Mouse (Mus musculus): Measurements from ENCODE around the gene March2.
"Not testable (repeated sequence)": the region's sequence is repeated elsewhere in the genome, so short reads cannot be mapped to it uniquely, and the experiment has no call there.

March2 gene

GRCm38 (mm10) chr17:33718384-33718881 is at the start of gene March2:
Gene March2 (minus strand): TSS chr17:33718670.
- peak; percentile 97 for DNase-seq (ENCODE audit: low read depth, low spot score)

GRCm38 (mm10) chr17:33766389-33766788 is 47.9 kb upstream of the March2 start:
- no peak for DNase-seq (ENCODE audit: low read depth, low spot score)

DNA sequence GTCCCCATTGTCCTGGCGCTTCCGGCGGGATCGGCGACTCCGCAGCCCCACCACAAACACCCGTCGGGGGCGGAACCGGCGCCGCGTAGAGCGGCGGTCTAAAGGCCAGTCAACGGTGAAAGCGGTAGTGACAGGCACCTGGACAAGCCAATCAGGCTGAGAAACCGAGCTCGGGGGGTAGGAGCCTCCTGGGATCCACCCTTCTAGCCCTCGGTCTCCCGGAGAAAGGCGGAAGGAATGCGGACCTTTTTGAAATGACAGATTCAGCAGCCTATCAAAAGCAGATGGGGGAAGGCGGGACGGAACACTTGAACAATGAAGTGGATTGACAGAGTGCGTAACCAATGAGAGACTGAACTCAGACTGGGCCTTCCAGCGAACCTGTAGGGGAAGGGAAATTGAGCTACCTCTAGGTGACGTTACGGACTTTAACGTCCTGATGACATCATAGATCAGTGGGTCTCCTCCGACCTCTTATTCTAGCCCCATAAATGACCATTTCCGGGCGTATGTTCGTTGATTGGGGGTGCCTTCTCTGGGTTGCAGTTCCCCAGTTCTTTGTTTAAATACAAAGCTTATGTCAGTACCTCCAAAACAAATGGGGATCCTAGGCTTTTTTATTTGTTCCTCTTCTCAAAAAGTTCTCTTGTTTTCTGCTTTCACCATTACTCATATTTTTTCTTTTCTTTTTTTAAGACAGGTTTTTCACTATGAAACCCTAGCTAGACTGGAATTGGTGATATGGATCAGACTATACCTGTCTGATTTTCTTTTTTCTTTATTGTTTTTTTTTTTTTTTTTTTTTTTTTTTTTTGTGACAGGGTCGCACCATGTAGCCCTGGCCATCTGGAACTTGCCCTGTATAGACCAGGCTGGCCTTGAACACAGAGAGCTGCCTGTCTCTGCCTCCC is 42.0 kb upstream of the March2 start, which contains the start of gene Rab11b:
Gene Rab11b (minus strand): TSS at position 276 of the 911 bp plus-strand sequence.
- DNase-seq (ENCODE audit: low read depth, low spot score): peak; percentile 100

DNA sequence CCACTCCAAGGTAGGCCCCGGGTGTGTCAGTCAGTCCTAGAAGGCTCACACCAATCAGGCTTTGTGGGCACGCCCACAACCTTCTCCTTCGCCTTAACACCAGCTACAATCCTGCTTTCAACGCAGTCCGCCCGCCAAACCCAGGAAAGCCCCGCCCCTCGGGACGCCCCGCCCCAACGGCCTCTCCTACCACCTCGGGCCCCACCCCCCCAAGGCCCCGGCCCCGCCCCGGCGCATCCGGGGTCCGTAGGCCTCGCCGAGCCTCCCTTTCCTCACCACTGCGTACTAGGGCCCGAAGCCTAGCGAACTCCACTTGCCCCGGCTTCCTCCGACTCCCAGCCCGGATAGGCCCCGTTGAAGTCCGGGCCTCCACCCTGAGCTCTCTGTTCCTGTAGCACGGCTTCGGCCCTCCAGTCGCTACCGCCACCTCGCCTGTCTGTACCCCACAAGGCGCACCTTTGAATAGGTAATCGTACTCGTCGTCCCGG is 41.3 kb upstream of the March2 start:
- DNase-seq (ENCODE audit: low read depth, low spot score): peak; percentile 92

- no peak for DNase-seq (ENCODE audit: low read depth, low spot score)
Measured at GRCm38 (mm10) chr17:33757231-33757630, 38.8 kb upstream of the March2 start.

- DNase-seq (ENCODE audit: low read depth, low spot score): no peak
Measured at GRCm38 (mm10) chr17:33756108-33756790, 37.8 kb upstream of the March2 start.

DNA sequence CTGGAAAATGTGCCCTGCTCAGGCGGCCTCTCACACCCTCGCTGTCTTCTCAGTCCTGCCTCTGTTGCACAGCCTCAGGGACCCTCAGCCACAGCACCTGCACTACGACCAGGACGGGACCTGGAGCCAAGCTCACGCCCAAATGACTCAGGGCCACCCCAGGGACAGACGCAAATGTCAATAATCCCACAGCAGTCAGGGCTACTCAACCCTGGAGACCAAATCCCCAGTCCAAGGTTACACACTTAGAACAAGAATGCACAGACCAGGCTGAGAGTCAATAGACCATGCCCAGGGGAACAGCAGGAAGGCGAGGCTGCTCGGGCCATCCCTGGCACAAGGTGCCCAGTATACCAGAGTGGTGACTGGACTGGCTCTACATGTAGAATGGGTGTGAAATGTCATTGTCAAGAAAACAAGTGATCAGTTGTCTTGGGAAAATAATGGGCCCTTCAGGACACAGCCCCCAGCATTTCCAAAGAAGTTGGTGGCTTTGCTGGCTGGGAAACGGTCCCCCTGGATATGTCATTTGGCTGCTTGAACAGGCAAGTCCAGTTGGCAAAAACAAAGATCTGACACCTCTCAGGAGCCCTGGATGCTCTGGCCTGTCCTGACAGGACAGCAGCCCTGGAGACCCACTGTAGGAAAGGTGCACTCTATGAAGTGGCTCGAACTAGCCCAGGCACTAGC is 37.1 kb upstream of the March2 start:
- no peak for DNase-seq (ENCODE audit: low read depth, low spot score)

DNA sequence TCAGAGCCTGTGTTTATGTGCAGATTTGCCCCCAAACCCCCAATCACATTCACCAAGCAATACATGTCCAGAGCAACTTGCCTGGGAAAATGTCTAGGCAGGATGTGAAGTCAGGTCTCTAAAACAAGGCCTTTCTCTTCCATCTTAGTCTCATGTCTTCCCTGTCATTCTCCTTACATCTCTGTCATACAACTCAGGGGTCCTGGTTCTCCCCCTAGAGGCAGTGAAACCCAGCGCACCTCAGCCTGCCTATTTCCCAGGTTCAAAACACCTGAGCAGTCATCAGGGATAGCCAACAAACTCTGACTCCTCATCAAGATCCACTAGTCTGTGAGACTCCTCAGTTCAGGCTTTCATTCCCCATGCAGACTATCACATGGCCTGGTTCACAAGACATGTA is 36.2 kb upstream of the March2 start:
- peak; percentile 60 for DNase-seq (ENCODE audit: low read depth, low spot score)

DNA sequence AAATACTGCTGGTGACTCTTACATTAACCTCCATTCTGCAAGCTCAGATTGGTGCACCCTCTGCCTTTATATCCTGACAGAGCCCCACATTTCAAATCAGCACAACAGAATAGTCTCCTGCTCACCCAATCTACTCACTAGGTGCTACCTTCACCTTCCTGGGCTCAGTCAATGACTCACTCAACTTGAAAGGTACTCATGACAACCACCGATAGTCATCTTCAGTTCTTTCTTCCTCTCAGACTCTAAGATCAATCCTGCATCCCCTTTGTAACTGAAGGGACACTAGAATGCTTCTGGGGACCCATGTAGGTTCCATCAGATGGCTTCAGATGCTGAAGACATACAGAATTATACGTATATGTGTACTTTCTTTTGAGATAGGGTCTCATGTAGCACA is 33.8 kb upstream of the March2 start:
- no peak for DNase-seq (ENCODE audit: low read depth, low spot score)

DNA sequence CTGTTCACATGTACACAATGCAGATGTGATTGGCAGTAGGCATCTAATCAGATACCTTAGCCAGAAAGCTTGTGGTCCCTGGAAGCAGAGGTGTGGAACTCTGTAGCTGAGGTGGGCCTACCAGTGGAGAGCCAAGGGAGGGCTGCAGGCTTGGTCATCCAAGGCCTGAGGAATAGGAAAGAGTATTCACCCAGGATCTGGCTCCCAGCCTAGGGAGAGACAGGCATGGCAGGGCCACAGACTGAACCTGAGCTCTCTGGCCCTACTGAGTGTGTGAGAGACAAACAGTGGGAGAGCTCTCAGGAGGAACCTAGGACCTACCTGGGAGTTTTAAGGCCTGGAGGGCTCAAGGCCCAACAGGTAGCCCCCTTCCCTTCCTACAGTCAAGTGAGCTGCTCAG is 32.7 kb upstream of the March2 start:
- DNase-seq (ENCODE audit: low read depth, low spot score): no peak

- DNase-seq (ENCODE audit: low read depth, low spot score): no peak
Measured at GRCm38 (mm10) chr17:33749451-33749850, 31.0 kb upstream of the March2 start.

GRCm38 (mm10) chr17:33746011-33746410 is 27.5 kb upstream of the March2 start:
- no peak for DNase-seq (ENCODE audit: low read depth, low spot score)

GRCm38 (mm10) chr17:33744686-33745384 is 26.4 kb upstream of the March2 start:
- DNase-seq (ENCODE audit: low read depth, low spot score): no peak

GRCm38 (mm10) chr17:33742420-33742819 is 23.9 kb upstream of the March2 start:
- DNase-seq (ENCODE audit: low read depth, low spot score): no peak

DNA sequence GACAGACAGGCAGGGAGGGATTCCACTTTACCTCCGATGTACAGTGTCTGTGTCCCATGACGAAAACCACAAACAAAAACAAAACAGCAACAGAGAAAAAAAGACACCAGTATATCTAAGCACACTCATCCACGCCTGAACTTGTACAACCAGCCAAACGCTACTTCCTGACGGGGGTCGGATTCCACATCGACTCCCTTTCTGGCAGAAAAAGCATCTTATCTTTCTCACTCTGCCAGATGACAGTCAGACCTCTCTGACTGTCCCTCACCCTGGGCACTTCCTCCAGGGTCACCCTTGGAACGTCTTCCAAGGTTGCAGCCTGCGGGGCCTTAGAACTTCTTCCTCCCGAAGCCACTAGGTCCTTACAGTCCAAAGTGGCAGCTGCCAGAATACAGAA is 15.1 kb upstream of the March2 start:
- not testable (repeated sequence) for DNase-seq (ENCODE audit: low read depth, low spot score)

- DNase-seq (ENCODE audit: low read depth, low spot score): not testable (repeated sequence)
Measured at GRCm38 (mm10) chr17:33732556-33733083, 14.2 kb upstream of the March2 start.

GRCm38 (mm10) chr17:33729215-33729614 is 10.7 kb upstream of the March2 start:
- DNase-seq (ENCODE audit: low read depth, low spot score): peak; percentile 17

- no peak for DNase-seq (ENCODE audit: low read depth, low spot score)
Measured at GRCm38 (mm10) chr17:33728396-33728795, 9.9 kb upstream of the March2 start.

GRCm38 (mm10) chr17:33719736-33720378 is 1.4 kb upstream of the March2 start:
- DNase-seq (ENCODE audit: low read depth, low spot score): no peak
